Mouse (Mus musculus) stomach, postnatal 0 days (tissue): ENCODE measurements around the gene Tefm.

ENCODE experiments used
- CTCF ChIP-seq: IDR thresholded peaks from 2 replicates; pipeline ENCODE4 v1.5.1; 2016; ENCODE audit warnings: antibody characterized with exemption, low read depth, mild to moderate bottlenecking, moderate library complexity
- EP300 ChIP-seq: optimal IDR thresholded peaks from 2 replicates; pipeline ENCODE3; 2016; ENCODE audit warnings: antibody characterized with exemption

DNA sequence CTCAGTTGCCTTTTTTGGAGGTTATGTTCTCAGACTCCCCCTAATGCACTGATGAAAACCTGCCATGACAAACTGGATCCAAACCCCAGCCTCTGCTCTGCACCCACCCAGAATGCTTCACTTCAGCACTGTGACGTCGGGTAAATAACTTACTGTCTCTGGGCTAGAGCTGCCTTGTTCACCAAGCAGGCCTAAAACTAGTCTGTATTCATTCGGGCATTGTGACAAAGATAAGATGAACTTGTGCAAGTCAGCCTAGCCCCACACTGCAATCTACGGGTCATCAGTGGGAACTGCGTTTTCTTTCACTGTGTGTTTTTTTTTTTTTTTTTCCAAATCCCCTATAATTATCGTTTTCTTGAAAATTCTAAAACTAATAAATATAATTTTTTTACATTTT lies 5.8 kb upstream of the Tefm start:
- TF ChIP-seq CTCF (peak; percentile 5; the same call in 1 of the 2 replicates), EP300 (no peak)
